Mouse (Mus musculus) embryonic facial prominence, embryonic 10.5 days (tissue): Measurements from ENCODE around the gene Man1a2. TPM values are rescaled to one million over a fixed set of nuclear protein-coding genes. Genes with fewer than 3 reads are reported as not detected.

ENCODE experiments used
- DNase-seq: peaks from one replicate; pipeline ENCODE4 v3.0.0-alpha.2; 2017; ENCODE audit warnings: low spot score
- H3K27ac ChIP-seq: fragments of 300-500 bp; sonication (generic); replicated peaks from 2 replicates; pipeline ENCODE4 v1.5.1; 2016; ENCODE audit warnings: mild to moderate bottlenecking
- H3K27me3 ChIP-seq: fragments of 300-500 bp; sonication (generic); replicated peaks from 2 replicates; pipeline ENCODE4 v1.6.1; 2016; ENCODE audit warnings: low read depth, mild to moderate bottlenecking; ENCODE audit not compliant: poor library complexity, severe bottlenecking
- H3K36me3 ChIP-seq: fragments of 300-500 bp; sonication (generic); replicated peaks from 2 replicates; pipeline ENCODE4 v1.6.1; 2016; ENCODE audit warnings: mild to moderate bottlenecking, moderate library complexity
- H3K4me1 ChIP-seq: fragments of 300-500 bp; sonication (generic); 2 replicates; pipeline ENCODE4 v1.6.1; 2016
- H3K4me3 ChIP-seq: fragments of 300-500 bp; sonication (generic); 2 replicates; pipeline ENCODE4 v1.5.1; 2016; ENCODE audit warnings: mild to moderate bottlenecking, moderate library complexity
- H3K9me3 ChIP-seq: fragments of 300-500 bp; sonication (generic); 2 replicates; pipeline ENCODE4 v1.6.1; 2016; ENCODE audit warnings: mild to moderate bottlenecking
- WGBS: fragments of 180-500 bp; shearing (Covaris S2); methylation state at CpG from one replicate; pipeline ENCODE4 v1.1.7; 2016; 5-methylcytosine and 5-hydroxymethylcytosine counted together
- polyA plus RNA-seq: library from polyadenylated mRNA; unstranded; fragments of >200 nt; fragmentation: Nextera tagmentation; extraction: Ambion mirVana; gene quantifications from 2 replicates; pipeline ENCODE4 v1.2.1, GENCODE M21; 2016

Man1a2 gene
- polyA plus RNA-seq = 57.8 and 65.6 TPM in 2 replicates

DNA sequence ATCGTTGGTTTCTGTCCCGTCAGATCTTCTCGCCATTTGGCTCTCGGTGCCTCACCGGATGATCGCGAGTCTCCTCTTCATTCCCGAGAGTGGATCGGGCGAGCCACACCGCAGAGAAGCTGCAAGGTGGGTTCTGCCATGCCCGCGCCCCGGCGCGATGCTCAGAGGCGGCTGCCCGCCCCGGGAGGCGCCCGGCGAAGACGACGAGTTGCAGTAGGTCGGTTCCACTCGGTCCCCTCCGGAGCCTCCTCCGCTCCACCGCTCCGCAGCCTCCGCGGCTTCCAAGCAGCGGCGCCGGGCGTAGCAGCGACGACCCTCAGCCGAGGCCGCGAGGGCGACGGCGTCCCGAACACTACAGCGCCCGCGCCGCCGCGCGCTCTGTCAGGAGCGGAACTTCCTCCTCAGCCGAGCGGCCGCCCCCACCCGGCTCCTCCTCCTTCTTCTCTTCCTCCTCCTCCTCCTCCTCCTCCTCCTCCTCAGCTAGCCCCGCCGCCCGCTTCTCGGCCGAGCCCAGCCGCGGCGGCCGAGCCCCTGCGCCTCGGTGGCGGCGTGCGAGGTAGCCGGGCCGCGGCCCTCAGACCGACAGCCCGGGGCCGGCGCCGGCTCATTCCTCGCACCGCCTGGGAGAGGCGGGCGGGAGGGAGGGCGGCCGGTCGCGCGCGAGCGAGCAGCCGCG, at the start of gene Man1a2:
Man1a2 (minus strand) TSS at position 417 of the 676 bp plus-strand sequence.
- no peaks in the 10 kb centered on the region for H3K36me3 ChIP-seq
- no peaks in the 10 kb centered on the region for H3K27me3 ChIP-seq
- H3K4me3 ChIP-seq = peak within 1 kb of the TSS; percentile 73
- H3K27ac ChIP-seq = peak within 1 kb of the TSS; percentile 99
- peak; percentile 89 for DNase-seq
- H3K4me1 ChIP-seq = peaks cover 40% of the 10 kb centered on the region
- under 1% methylated on average over 89 of the region's 92 CpGs for WGBS
- no peaks in the 10 kb centered on the region for H3K9me3 ChIP-seq

DNA sequence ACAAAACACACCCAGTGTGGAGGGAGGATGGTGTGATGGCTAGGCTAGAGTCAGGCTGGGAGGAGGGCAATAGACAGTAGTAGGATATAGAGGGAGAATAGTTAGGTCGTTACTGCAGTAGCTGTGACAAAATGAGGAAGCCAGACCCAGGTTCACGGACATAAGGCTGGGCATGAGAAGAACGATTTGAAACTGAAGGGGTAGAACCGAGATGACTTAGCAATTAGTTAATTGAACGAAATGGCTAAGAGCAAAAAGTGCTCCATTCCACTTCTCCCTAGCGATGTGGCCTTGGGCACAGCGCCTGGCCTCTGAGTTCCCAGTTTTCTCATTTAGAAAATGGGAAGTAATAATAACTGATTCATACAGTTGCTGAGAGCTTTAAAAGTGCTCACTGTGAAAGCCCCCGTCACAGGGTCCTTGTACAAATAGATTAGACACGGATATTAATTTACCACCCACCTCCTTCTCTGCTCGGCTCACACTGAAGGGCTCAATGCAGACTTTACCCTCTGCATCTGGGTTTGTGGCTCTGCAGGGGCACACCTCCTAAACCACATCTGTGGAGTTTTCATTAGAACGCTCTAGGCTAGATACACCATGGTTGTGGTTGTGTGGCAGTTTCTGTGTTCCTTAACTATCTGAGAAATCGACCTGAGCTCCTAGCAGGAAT, 49.3 kb upstream of the Man1a2 start:
- Histone ChIP-seq H3K4me1 (no peaks in the 10 kb centered on the region), H3K4me3 (no peak overlapping the region), H3K36me3 (no peaks in the 10 kb centered on the region), H3K9me3 (no peaks in the 10 kb centered on the region), H3K27me3 (no peaks in the 10 kb centered on the region), H3K27ac (no peak overlapping the region)
- DNase-seq = no peak
- WGBS = 77% methylated on average over 12 of the region's 12 CpGs

DNA sequence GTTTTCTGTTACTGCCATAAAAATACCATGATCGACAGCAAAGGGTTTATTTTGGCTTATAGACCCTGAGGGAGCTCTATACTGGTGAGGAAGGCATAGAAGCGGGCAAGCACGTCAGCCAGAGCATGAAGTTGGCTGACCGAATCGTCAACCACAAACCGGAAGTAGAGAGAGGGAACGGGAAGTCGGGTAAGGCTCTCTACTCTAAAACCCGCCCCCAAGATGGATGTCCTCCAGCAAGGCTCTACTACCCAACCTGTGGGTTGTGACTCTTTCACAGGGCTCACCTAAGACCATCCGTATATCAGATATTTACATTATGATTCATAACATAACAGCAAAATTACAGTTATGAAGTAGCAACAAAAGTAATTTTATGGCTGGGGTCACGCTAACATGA, 46.6 kb upstream of the Man1a2 start:
- H3K4me3 ChIP-seq = no peak overlapping the region
- 90% methylated on average over 11 of the region's 11 CpGs for WGBS
- H3K9me3 ChIP-seq = no peaks in the 10 kb centered on the region
- no peaks in the 10 kb centered on the region for H3K4me1 ChIP-seq
- H3K27ac ChIP-seq = no peak overlapping the region
- DNase-seq = no peak
- no peaks in the 10 kb centered on the region for H3K36me3 ChIP-seq
- no peaks in the 10 kb centered on the region for H3K27me3 ChIP-seq

DNA sequence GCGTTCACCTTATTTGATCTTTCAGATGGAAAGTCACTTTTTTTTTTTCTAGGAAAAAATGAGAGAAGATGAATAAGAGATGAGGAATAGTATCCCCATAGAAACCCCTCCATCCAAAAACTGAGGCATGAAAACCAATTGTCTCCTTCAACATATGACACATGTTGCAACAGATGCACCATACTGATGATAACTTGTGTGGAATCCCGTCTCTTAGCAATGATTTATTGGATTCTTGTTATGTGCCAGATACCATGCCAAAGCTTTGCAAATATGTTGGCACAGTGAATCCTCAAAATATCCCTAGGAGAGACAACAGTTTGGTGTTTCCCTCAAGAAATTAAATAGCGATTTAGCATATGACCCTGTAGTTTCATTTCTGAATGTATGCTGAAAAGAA, 46.0 kb upstream of the Man1a2 start:
- no peaks in the 10 kb centered on the region for H3K4me1 ChIP-seq
- no peaks in the 10 kb centered on the region for H3K9me3 ChIP-seq
- 83% methylated on average over 3 of the region's 3 CpGs for WGBS
- no peak overlapping the region for H3K4me3 ChIP-seq
- no peaks in the 10 kb centered on the region for H3K36me3 ChIP-seq
- H3K27ac ChIP-seq = no peak overlapping the region
- H3K27me3 ChIP-seq = no peaks in the 10 kb centered on the region
- no peak for DNase-seq

DNA sequence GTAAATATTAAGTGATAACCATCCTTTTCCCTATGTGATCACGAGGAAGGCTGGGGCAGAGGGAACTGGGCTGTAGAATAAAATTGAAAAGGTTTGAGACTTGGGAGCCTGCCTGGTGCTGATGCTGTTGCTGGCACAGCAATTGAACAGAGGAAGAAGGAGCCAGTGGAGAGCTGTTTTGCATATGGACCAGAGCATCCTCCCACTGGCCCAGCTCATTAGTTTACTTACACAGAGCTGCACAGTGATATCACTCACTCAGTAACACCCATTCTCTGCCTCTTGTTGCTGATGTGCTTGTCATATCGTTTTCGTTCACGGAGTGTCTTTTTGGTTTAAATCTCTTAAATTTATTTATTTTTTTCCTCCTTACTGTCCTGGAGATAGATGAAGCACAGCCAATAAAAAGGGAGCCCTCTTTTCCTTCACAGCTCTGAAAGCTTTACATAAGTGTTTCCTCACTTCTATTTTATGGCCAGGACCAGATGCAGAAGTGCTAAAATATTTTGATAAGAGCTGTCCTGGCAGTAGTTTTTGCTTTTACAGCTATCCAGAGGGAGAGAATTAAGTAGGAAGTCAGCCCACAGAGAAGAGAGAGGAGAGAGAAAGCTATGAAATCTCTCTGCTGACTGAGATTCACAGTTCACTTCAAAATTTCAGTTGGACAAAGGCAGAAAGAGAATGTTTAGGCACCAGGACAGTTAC, 42.9 kb upstream of the Man1a2 start:
- Histone ChIP-seq H3K27me3 (no peaks in the 10 kb centered on the region), H3K27ac (no peak overlapping the region), H3K4me3 (no peak overlapping the region), H3K36me3 (no peaks in the 10 kb centered on the region), H3K9me3 (peaks cover 8% of the 10 kb centered on the region; the same call in 1 of the 2 replicates), H3K4me1 (no peaks in the 10 kb centered on the region)
- no peak for DNase-seq
- 92% methylated on average over 4 of the region's 4 CpGs for whole genome bisulfite sequencing

DNA sequence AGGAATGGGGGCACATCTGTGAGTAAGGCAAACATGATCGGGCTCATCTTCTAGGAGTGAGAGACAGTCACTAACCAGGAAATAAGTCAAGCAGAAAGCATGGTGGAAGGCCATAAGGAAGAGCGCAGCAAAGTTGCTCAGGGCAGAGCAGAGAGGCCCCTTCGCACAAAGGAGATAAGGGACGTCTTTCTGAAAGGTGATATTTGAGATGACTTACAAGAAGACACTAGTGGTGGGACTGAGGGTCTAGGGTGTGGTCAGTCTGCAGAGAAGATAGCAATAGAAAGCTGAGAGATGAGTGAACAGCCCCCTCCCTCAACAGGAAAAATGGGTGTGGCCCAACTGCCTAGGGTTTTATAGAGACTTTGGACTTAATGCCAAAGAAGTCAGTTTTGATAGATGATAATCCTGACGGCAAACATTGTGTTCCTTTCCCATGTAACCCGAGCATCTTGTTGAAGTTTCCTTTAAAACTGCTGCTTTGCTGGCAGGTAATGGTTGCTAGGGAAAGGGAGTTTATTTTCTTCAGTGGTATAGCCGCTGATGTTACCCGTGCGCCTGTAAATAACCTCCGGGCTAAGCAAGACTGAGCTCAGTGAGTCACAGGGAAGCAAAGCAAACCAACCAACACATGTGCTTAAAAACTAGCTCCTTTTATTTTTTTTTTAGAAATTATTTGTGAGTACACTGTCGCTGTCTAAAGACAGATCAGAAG, 40.8 kb upstream of the Man1a2 start:
- H3K4me3 ChIP-seq = no peak overlapping the region
- no peak for DNase-seq
- WGBS = 87% methylated on average over 11 of the region's 11 CpGs
- no peaks in the 10 kb centered on the region for H3K27me3 ChIP-seq
- H3K4me1 ChIP-seq = no peaks in the 10 kb centered on the region
- H3K27ac ChIP-seq = no peak overlapping the region
- H3K9me3 ChIP-seq = peaks cover 20% of the 10 kb centered on the region; the same call in 1 of the 2 replicates
- H3K36me3 ChIP-seq = no peaks in the 10 kb centered on the region

DNA sequence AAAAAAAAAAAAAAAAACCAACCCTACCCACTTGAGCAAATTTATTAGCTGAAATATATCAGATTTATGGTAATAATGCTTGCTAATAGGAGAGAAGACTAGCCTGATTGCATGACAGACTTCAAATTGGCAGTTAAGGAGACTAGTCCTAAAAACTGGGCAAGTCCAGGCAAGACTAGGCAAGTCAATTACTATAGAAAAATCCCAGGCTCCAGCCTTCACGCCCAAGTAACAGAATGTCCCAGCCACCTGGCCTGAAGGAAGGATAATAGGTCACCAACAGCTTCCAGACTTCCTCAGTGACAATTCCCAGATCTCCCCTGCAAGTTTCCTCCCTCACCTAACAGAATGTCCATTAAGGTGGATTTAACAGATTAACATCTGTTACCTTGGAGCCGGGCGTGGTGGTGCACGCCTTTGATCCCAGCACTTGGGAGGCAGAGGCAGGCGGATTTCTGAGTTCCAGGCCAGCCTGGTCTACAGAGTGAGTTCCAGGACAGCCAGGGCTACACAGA, 35.5 kb upstream of the Man1a2 start:
- no peaks in the 10 kb centered on the region for H3K36me3 ChIP-seq
- no peak for DNase-seq
- 95% methylated on average over 5 of the region's 5 CpGs for WGBS
- no peak overlapping the region for H3K4me3 ChIP-seq
- peaks cover 20% of the 10 kb centered on the region; the same call in 1 of the 2 replicates for H3K9me3 ChIP-seq
- no peak overlapping the region for H3K27ac ChIP-seq
- no peaks in the 10 kb centered on the region for H3K27me3 ChIP-seq
- peaks cover 4% of the 10 kb centered on the region; the same call in 1 of the 2 replicates for H3K4me1 ChIP-seq

DNA sequence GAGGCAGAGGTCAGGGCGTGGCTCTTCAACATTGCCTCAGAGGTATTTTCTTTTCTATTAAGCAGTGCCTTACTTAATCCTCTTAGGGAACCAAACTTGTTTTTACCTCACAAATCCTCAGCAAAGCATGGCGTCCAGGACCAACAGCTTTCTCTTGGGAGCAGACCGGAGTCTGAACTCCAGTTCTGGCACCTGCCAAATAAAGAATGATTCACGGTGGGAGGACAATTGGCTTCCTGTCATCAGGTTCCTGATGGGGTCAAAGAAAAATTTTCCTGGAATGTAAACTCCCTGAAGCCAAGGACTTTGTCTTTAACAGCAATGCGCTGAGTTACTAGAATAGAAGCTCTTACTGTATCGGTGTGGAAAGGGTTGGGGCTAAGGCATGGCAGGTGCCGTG, 30.9 kb upstream of the Man1a2 start:
- no peaks in the 10 kb centered on the region for H3K27me3 ChIP-seq
- H3K4me3 ChIP-seq = no peak overlapping the region
- no peaks in the 10 kb centered on the region for H3K36me3 ChIP-seq
- 65% methylated on average over 7 of the region's 7 CpGs for WGBS
- no peak overlapping the region for H3K27ac ChIP-seq
- no peaks in the 10 kb centered on the region for H3K9me3 ChIP-seq
- H3K4me1 ChIP-seq = peaks cover 23% of the 10 kb centered on the region
- DNase-seq = no peak

DNA sequence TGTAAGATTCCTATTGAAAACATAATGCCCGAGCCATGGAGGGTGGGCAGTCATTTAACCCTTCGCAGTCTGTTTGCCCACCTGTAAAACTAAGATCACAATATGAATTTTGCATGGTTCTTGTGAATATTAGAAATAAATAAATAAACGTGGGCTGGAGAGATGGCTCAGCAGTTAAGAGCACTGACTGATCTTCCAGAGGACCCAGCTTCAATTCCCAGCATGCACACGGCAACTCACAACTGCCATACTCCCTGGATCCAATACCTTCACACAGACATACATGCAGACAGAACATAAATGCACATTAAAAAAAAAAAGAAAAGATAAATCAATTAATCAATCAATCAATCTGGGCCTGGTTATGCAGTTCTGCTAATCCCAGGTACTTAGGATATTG, 30.1 kb upstream of the Man1a2 start:
- no peaks in the 10 kb centered on the region for H3K36me3 ChIP-seq
- H3K4me1 ChIP-seq = peaks cover 27% of the 10 kb centered on the region
- no peaks in the 10 kb centered on the region for H3K27me3 ChIP-seq
- no peak overlapping the region for H3K4me3 ChIP-seq
- H3K9me3 ChIP-seq = no peaks in the 10 kb centered on the region
- no peak overlapping the region for H3K27ac ChIP-seq
- WGBS = 78% methylated on average over 4 of the region's 4 CpGs
- no peak for DNase-seq

DNA sequence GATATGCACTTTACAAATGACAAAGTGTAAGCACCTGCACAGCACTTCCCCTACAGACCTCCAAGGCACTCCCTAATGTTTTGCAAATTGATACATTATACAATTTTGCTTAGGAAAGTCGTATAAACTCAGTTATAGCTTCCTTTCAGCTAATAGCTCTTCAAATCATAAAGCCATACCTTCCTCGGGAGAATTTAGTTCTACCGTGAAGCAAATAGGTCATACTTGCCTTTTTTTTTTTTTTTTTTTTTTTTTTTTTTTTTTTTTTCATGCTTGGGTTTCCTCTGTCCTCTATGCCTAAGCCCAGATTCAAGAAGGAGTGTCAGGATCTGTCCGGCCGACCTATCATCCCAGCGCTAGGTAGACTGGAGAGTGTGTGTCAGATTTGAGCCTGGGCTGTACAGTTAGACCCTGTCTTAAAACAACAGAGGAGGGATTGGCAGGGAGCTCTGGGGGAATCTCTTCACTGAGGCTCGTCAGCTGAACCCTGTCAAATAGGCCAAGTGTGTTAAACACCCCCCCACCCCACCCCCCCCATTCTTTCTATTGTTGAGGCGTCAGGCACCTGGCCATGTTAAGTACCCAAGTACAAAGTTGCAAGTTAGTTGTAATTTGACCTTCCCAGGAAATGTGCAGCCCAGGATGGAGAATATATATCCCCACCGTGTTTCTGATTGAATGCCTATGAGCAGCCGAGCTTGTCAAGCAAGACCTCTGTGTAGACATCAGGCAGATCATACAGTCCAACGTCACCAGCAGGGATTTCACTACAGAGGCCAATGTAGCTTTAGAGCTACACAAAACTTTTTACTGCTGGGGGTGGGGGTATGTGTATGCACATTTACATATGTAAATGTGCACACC, 28.1 kb upstream of the Man1a2 start:
- no peaks in the 10 kb centered on the region for H3K9me3 ChIP-seq
- no peak overlapping the region for H3K4me3 ChIP-seq
- no peaks in the 10 kb centered on the region for H3K27me3 ChIP-seq
- DNase-seq = no peak
- no peaks in the 10 kb centered on the region for H3K36me3 ChIP-seq
- 75% methylated on average over 11 of the region's 11 CpGs for WGBS
- peaks cover 27% of the 10 kb centered on the region for H3K4me1 ChIP-seq
- H3K27ac ChIP-seq = no peak overlapping the region

DNA sequence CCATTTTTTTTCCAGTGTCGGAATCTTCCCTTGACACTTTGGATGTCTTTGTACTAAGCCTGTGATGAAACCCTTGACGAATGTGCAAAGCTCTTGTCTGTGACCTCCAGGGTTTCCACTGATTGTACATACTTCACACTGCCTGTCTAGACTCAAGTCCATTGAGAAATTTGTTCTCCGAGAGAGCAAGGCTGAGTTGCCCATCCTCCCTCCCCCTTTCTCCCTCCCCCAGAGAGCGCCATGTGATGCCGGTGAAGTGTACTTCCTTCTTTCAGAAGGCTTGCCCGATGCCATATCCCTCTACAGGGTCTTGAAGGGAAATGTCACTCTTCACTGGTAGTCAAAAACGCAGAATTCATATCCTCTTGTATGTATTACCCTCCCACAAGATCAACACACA, 26.8 kb upstream of the Man1a2 start:
- no peaks in the 10 kb centered on the region for H3K9me3 ChIP-seq
- WGBS = 73% methylated on average over 7 of the region's 7 CpGs
- no peak overlapping the region for H3K4me3 ChIP-seq
- H3K4me1 ChIP-seq = peaks cover 27% of the 10 kb centered on the region
- 0 out of 2 replicates have a peak overlapping the region, but pooled peaks have one; percentile 20 for H3K27ac ChIP-seq
- H3K27me3 ChIP-seq = no peaks in the 10 kb centered on the region
- no peaks in the 10 kb centered on the region for H3K36me3 ChIP-seq
- no peak for DNase-seq
